Mouse (Mus musculus) heart, postnatal 0 days (tissue): Measurements from ENCODE around the gene Olfr456.

Experiments
- CTCF ChIP-seq: IDR thresholded peaks from 2 replicates; pipeline ENCODE4 v1.5.1; 2016; ENCODE audit warnings: antibody characterized with exemption, control low read depth, low read depth
- EP300 ChIP-seq: IDR thresholded peaks from 2 replicates; pipeline ENCODE4 v1.6.1; 2016; ENCODE audit warnings: antibody characterized with exemption, low read depth

- TF ChIP-seq CTCF (no peak), EP300 (no peak)
These were observed 45.6 kb downstream of the Olfr456 start for GRCm38 (mm10) chr6:42441395-42441794.
